Mouse (Mus musculus) heart, adult 2 months (tissue): ENCODE data around the gene Eps15l1.

Source experiments
- CTCF ChIP-seq: fragments of 200-600 bp; IDR thresholded peaks from 2 replicates; pipeline ENCODE4 v1.8.1; 2022; ENCODE audit warnings: antibody characterized with exemption, mild to moderate bottlenecking, moderate library complexity
- POLR2A ChIP-seq: fragments of 200-500 bp; IDR thresholded peaks from 2 replicates; pipeline ENCODE4 v1.6.1; 2011; ENCODE audit warnings: mild to moderate bottlenecking, low read depth, low read length, control low read depth; ENCODE audit not compliant: insufficient read depth

DNA sequence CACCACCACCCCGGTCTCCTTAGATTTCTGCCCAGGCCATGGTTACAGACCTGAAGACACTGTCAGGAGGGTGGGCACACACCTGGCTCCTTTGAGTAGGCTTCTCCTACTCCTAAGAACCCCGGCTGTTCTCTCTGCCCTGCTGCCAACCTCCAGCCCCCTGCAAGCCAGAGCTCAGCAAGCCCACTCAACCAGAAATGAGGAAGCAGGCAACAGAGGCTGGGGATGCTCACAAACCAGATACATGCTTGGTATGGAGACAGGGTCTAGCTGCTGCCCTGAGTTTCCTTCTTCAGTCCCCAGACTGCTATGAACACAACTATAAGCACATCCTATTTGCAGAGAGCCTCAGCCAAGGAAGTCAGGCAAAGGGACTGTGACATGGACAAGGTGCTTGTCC, 73.1 kb downstream of the Eps15l1 start:
- TF ChIP-seq POLR2A: no peak
- no peak for TF ChIP-seq CTCF
